Mouse (Mus musculus): ENCODE data around the gene Batf3.

DNA sequence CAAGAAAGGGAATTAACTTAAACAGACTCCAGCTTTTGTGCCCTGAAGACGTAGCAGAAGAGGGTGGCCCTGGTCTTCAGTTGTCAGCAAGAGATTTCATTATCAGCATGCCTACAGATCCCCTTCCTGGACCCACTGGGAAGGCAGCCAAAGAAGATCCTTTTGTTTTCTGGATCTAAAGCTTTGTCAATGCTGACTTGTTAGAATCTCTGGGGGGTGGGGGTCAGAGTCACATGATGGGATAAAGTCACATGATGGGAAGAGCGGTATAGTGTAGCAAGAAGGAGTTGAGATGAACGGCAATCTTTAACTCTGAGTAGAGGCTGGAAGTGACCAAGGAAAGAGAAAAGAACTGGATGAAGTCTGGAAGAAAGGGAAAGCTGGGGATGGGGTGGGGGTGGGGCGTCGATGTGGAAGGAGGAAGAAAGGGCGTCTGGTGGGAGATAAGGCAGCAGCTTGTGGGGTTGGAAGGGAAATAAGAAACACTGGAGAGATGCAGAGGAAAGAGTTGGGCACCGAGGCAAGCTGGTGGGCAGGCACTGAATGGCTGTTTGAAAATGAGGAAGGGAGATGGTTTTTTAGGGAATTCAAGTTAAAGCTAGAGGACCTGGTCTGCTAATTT, 41.3 kb downstream of the Batf3 start:
- no peak for TF ChIP-seq CTCF (conservative IDR thresholded peaks at IDR 0.05; ENCODE audit: low read length)
- TF ChIP-seq POU5F1 (IDR thresholded peaks at IDR 0.05; ENCODE audit: borderline replicate concordance, low read length): no peak

All from E14TG2a.4 (cell line).